Mouse (Mus musculus) stomach, embryonic 14.5 days (tissue): ENCODE data around the gene Usp12. TPM values are rescaled to one million over a fixed set of nuclear protein-coding genes. Genes with fewer than 3 reads are reported as not detected.
A peak's percentile ranks its signal among the peaks of the same experiment; 100 is the strongest.

Experiments
- ATAC-seq: fragments of 200-750 bp; cut with Nextera tagmentation; 2 replicates; pipeline ENCODE4 v1.8.0; 2017; ENCODE audit warnings: low read depth, moderate TSS enrichment; ENCODE audit not compliant: insufficient number of reproducible peaks, insufficient read depth, low FRiP score
- H3K27ac ChIP-seq: fragments of 300-500 bp; sonication (generic); 2 replicates; pipeline ENCODE4 v1.5.1; 2014; ENCODE audit warnings: mild to moderate bottlenecking, low read length, moderate library complexity, mixed read lengths
- H3K27me3 ChIP-seq: fragments of 300-500 bp; sonication (generic); 2 replicates; pipeline ENCODE4 v1.6.1; 2014; ENCODE audit warnings: low read length, control low read depth, mixed read lengths; ENCODE audit not compliant: control insufficient read depth, insufficient read depth
- H3K36me3 ChIP-seq: fragments of 300-500 bp; sonication (generic); 2 replicates; pipeline ENCODE4 v1.6.1; 2014; ENCODE audit warnings: mild to moderate bottlenecking, control low read depth, low read length, moderate library complexity, mixed read lengths; ENCODE audit not compliant: control insufficient read depth, insufficient read depth
- H3K4me1 ChIP-seq: fragments of 300-500 bp; sonication (generic); 2 replicates; pipeline ENCODE4 v1.6.1; 2014; ENCODE audit warnings: low read length, control low read depth, mixed read lengths; ENCODE audit not compliant: control insufficient read depth, insufficient read depth
- H3K4me2 ChIP-seq: fragments of 300-500 bp; sonication (generic); replicated peaks from 2 replicates; pipeline ENCODE4 v1.6.1; 2014; ENCODE audit warnings: low read depth, low read length, control low read depth
- H3K4me3 ChIP-seq: fragments of 300-500 bp; sonication (generic); 2 replicates; pipeline ENCODE4 v1.5.1; 2014; ENCODE audit warnings: low read depth, low read length, control low read depth
- H3K9ac ChIP-seq: fragments of 300-500 bp; sonication (generic); replicated peaks from 2 replicates; pipeline ENCODE4 v1.6.1; 2014; ENCODE audit warnings: low read depth, mild to moderate bottlenecking, control low read depth, low read length, moderate library complexity, mixed read lengths
- H3K9me3 ChIP-seq: fragments of 300-500 bp; sonication (generic); 2 replicates; pipeline ENCODE4 v1.6.1; 2016; ENCODE audit warnings: low read depth, low read length, control low read depth; ENCODE audit not compliant: control insufficient read depth
- WGBS: fragments of 180-500 bp; shearing (Covaris S2); extraction: QIAGEN DNeasy Blood & Tissue Kit; methylation state at CpG from one replicate; pipeline ENCODE4 v1.1.7; 2014; 5-methylcytosine and 5-hydroxymethylcytosine counted together
- polyA plus RNA-seq: library from polyadenylated mRNA; unstranded; fragments of >200 nt; fragmentation: Nextera tagmentation; extraction: Ambion mirVana; gene quantifications from 2 replicates; pipeline ENCODE4 v1.2.1, GENCODE M21; 2014

Gene Usp12
- polyA plus RNA-seq, 1 experiment from 2014 or later, result 12.8 TPM

- H3K27ac ChIP-seq, result no peak overlapping the region
- no peak overlapping the region for H3K4me2 ChIP-seq
- H3K4me1 ChIP-seq, result no peaks in the 10 kb centered on the region
- H3K9ac ChIP-seq, result no peak overlapping the region
- no peaks in the 10 kb centered on the region for H3K36me3 ChIP-seq
- ATAC-seq, result no peak
- 84% methylated on average over 4 of the region's 4 CpGs for WGBS
- no peaks in the 10 kb centered on the region for H3K27me3 ChIP-seq
- no peaks in the 10 kb centered on the region for H3K9me3 ChIP-seq
- no peak overlapping the region for H3K4me3 ChIP-seq
Measured at GRCm38 (mm10) chr5:146815394-146815793, 20.6 kb upstream of the Usp12 start.

- H3K9ac ChIP-seq, result no peak overlapping the region
- ATAC-seq, result no peak
Measured at GRCm38 (mm10) chr5:146813421-146813820, 18.6 kb upstream of the Usp12 start.

GRCm38 (mm10) chr5:146812866-146813265 is 18.1 kb upstream of the Usp12 start:
- no peak overlapping the region for H3K9ac ChIP-seq
- H3K9me3 ChIP-seq, result no peaks in the 10 kb centered on the region
- H3K27ac ChIP-seq, result no peak overlapping the region
- WGBS, result 93% methylated on average over 5 of the region's 5 CpGs
- no peak overlapping the region for H3K4me2 ChIP-seq
- no peak overlapping the region for H3K4me3 ChIP-seq
- no peaks in the 10 kb centered on the region for H3K27me3 ChIP-seq
- H3K4me1 ChIP-seq, result no peaks in the 10 kb centered on the region
- ATAC-seq, result no peak
- no peaks in the 10 kb centered on the region for H3K36me3 ChIP-seq

More at GRCm38 (mm10) chr5:146813421-146813820, 18.6 kb upstream of the Usp12 start:
- WGBS, result 91% methylated on average over 4 of the region's 4 CpGs
- Histone ChIP-seq H3K27me3 (no peaks in the 10 kb centered on the region), H3K4me2 (no peak overlapping the region), H3K4me1 (no peaks in the 10 kb centered on the region), H3K36me3 (no peaks in the 10 kb centered on the region), H3K27ac (no peak overlapping the region), H3K4me3 (no peak overlapping the region), H3K9me3 (no peaks in the 10 kb centered on the region)

GRCm38 (mm10) chr5:146809951-146810350 is 15.1 kb upstream of the Usp12 start:
- Histone ChIP-seq H3K4me1 (no peaks in the 10 kb centered on the region), H3K9me3 (no peaks in the 10 kb centered on the region), H3K27me3 (no peaks in the 10 kb centered on the region), H3K4me2 (no peak overlapping the region), H3K9ac (no peak overlapping the region), H3K36me3 (no peaks in the 10 kb centered on the region), H3K4me3 (no peak overlapping the region), H3K27ac (no peak overlapping the region)
- WGBS, result 66% methylated on average over 5 of the region's 5 CpGs
- ATAC-seq, result no peak

GRCm38 (mm10) chr5:146806004-146806430 is 11.2 kb upstream of the Usp12 start:
- Histone ChIP-seq H3K27me3 (no peaks in the 10 kb centered on the region), H3K9ac (no peak overlapping the region), H3K27ac (no peak overlapping the region), H3K4me2 (no peak overlapping the region), H3K4me1 (no peaks in the 10 kb centered on the region), H3K9me3 (no peaks in the 10 kb centered on the region), H3K36me3 (no peaks in the 10 kb centered on the region), H3K4me3 (no peak overlapping the region)
- 75% methylated on average over 8 of the region's 8 CpGs for WGBS
- no peak for ATAC-seq

- Histone ChIP-seq H3K9ac (no peak overlapping the region), H3K4me2 (no peak overlapping the region), H3K36me3 (no peaks in the 10 kb centered on the region), H3K27ac (no peak overlapping the region), H3K4me1 (0 out of 2 replicates have a peak, but pooled peaks cover under 1% of the 10 kb centered on the region), H3K27me3 (no peaks in the 10 kb centered on the region), H3K4me3 (no peak overlapping the region), H3K9me3 (no peaks in the 10 kb centered on the region)
- 56% methylated on average over 9 of the region's 9 CpGs for WGBS
- ATAC-seq, result no peak
Measured at GRCm38 (mm10) chr5:146798031-146798430, 3.2 kb upstream of the Usp12 start.

GRCm38 (mm10) chr5:146795728-146796127 is 922 bp upstream of the Usp12 start:
- Histone ChIP-seq H3K36me3 (no peaks in the 10 kb centered on the region), H3K9ac (no peak overlapping the region), H3K9me3 (no peaks in the 10 kb centered on the region), H3K4me3 (no peak overlapping the region), H3K27me3 (no peaks in the 10 kb centered on the region), H3K4me1 (peaks cover 18% of the 10 kb centered on the region; the same call in 1 of the 2 replicates), H3K27ac (no peak overlapping the region), H3K4me2 (no peak overlapping the region)
- no peak for ATAC-seq
- WGBS, result 73% methylated on average over 13 of the region's 13 CpGs

- H3K9ac ChIP-seq, result peak overlapping the region; percentile 94
- WGBS, result 1% methylated on average over 77 of the region's 83 CpGs
- H3K4me3 ChIP-seq, result peak overlapping the region; percentile 93
- H3K36me3 ChIP-seq, result no peaks in the 10 kb centered on the region
- no peaks in the 10 kb centered on the region for H3K9me3 ChIP-seq
- H3K4me1 ChIP-seq, result peaks cover 28% of the 10 kb centered on the region; the same call in 1 of the 2 replicates
- peak overlapping the region; percentile 90 for H3K27ac ChIP-seq
- H3K4me2 ChIP-seq, result peak overlapping the region; percentile 74
- H3K27me3 ChIP-seq, result no peaks in the 10 kb centered on the region
- ATAC-seq, result peak; percentile 36
Measured at GRCm38 (mm10) chr5:146794084-146794852, 538 bp downstream of the Usp12 start.
